Mouse (Mus musculus): ENCODE measurements at regions not wholly inside any gene's neighbourhood (a gene's known extent, or its start where the extent isn't known, plus 50 kb on each side); places are given as distances from the start of the nearest gene placed in this dataset.

GRCm38 (mm10) chr5:118353689-118354088 is 108.7 kb downstream of the 2410131K14Rik start:
- no peak for DNase-seq (ENCODE audit: low spot score)

- no peak for DNase-seq (ENCODE audit: low spot score)
Observed at GRCm38 (mm10) chr5:118354127-118354526, 109.1 kb downstream of the 2410131K14Rik start.

DNA sequence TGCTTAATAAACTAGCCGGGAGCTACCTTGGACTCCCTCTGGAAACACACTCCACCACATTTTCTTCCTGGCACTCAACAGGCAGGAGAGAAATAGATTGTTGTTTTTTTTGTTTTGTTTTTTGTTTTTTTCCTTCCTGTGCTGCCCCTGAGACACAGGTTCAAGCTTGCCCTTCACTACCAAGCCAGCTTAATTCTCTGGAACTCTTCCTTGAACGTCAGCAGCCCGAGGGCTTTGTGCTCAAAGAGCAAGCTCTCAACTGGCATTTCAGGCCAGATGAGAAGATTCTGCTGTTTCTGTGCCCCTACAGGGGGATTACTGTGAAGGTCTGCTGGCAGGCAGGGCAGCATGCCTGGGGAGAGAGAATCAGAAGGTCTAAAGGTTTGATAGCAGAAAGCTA is 109.8 kb downstream of the 2410131K14Rik start:
- no peak for DNase-seq (ENCODE audit: low spot score)

DNA sequence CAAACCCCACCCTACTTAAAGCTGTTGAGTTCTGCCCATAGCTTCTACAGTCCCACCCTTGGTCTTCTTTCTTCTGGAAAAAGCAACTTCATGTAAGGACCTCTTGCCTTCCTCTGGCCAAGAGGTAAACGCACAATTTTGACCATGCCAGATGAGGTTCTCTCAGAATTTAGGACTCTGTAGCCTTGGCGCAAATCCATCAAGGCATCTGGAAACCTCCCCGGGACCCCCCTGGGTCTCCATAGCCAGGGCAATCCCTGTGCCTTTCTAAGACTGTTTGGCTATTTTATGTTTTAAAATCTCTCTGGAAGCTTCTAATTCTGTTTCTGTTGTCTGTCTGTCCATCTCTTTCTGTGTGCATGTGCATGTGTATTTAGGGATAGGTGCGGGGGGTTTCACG is 110.3 kb downstream of the 2410131K14Rik start:
- DNase-seq (ENCODE audit: low spot score): no peak

GRCm38 (mm10) chr5:118355691-118356337 is 110.8 kb downstream of the 2410131K14Rik start:
- DNase-seq (ENCODE audit: low spot score): peak; percentile 42

DNA sequence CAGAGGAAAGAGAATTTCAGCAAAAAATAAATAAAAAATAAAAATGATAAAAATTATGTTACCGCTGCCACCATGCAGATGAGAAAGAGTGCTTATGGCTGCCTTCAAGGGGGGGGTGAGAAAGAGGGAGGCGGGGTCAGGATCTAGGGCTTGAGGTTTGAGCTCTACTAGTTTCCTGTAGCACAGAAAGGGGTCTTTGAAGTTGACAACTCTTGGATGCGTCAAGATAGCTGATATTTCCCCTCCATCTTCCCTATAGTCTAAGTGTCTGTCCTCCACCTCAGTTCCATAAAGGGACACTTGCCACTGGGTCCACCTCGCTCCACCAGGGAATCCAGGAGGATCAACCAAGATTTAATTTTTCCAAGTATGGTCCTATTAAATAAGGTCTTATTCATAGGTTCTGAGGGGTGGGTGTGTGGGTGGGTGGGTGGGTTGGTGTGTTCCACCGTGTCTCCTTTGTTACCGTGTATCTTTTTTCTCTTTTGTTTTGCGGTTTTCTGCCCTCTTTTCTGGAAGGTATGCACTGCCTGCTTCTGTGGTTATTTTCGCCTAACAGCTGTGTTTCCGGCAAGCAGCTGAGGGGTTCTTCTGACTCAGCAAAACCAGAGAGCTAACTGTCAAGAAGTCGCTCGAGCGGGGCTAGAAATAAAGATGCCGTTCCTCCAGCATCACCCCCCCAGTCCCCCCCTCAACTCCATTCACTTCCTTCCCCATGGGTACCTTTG is 114.8 kb downstream of the 2410131K14Rik start:
- DNase-seq (ENCODE audit: low spot score): no peak

DNA sequence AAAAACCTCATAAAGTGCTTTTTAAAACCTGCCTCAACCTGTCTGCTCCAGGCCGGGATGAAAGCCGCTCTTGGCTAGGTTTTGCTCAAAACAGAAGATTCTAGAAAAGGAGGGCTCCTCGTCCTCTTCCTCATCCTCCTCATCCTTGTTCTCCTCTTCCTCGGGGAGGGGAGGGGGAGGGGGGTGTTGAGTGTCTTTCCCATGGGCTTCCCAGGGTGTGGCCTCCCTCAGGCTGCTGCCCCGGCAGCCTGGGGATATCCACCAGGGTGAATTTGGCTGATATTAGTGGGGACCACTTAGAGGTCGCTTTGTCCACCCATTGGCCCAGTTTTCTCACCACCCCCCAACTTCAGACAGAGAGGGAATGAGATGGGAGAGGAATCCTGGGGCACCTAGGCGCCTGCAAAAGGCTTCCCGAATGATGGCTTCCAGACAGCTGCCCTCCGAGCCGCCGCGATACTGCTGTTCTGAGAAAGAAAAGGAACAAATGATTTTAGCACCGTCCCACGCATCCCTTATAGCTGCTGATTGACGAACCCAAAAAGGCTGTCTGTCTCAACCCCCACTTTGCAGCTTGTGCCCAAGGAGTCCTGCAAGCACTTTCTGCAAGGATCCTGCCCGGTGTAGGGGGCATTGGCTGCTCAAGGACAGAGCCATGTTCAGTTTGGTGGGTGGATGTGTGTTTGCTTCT is 115.5 kb downstream of the 2410131K14Rik start:
- DNase-seq (ENCODE audit: low spot score): no peak

GRCm38 (mm10) chr5:118361133-118361852 is 116.3 kb downstream of the 2410131K14Rik start:
- DNase-seq (ENCODE audit: low spot score): no peak

GRCm38 (mm10) chr5:118361853-118362406 is 116.9 kb downstream of the 2410131K14Rik start:
- DNase-seq (ENCODE audit: low spot score): no peak

DNA sequence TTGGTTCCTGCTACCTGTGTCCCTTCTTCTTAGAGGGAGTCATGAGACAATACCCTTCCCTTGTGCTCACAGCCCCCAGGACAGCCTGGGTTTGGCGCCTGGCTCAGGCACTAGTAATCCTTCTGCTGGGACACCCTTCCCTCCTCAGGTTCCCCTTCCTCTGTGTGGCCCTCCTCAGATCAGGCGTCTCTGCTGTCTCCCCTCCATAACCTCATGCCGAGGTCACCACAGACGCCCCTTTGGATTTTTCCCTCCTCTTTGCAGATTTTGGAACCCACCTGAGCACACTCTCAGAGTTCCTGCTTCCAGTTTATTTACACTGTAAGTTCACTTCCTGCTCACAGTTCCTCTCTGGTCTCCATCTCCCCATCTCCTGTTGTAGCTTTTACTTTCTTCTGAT is 117.7 kb downstream of the 2410131K14Rik start:
- DNase-seq (ENCODE audit: low spot score): no peak

DNA sequence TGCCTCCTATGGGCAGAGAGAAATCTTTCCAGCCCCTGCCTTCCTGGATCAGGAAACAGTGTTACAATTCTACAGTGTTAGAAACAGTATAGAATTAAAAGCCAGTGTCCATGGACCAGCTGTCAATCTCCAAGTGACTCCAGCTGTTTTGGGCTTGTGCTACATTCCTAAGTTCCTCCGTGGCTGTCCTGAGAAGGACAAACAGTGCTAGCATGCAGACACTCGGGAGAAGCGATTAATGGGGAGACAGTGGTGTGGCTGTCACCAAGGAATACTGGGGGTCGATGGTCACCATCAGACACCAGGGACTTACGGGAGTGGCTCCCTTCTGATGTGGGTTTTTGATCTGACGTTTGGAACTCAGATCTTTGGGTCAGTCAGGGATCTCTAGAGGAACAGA is 118.1 kb downstream of the 2410131K14Rik start:
- no peak for DNase-seq (ENCODE audit: low spot score)

- no peak for DNase-seq (ENCODE audit: low spot score)
Observed at GRCm38 (mm10) chr5:118364646-118365045, 119.6 kb downstream of the 2410131K14Rik start.

GRCm38 (mm10) chr5:118365196-118365595 is 120.2 kb downstream of the 2410131K14Rik start:
- DNase-seq (ENCODE audit: low spot score): no peak

DNA sequence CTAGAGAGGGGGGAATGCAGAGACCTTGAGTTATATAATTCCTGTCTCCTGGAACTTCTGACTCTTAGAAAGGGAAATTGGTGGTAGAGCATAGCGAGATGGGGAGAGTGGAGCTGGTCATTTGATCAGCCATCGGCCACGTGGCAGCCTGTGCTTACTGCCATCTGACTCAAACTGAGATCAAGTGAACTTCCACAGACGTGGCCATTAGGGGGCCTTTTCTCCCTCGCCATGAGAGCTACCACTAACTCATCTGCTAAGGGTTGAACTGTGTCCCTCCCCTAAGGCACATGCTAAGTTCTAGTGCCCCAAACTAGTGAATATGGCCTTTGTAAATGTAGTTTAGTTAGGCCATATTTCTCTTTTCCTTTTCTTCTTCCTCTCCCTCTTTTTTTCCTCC is 120.6 kb downstream of the 2410131K14Rik start:
- DNase-seq (ENCODE audit: low spot score): no peak

- no peak for DNase-seq (ENCODE audit: low spot score)
Observed at GRCm38 (mm10) chr5:118367047-118367446, 122.0 kb downstream of the 2410131K14Rik start.

DNA sequence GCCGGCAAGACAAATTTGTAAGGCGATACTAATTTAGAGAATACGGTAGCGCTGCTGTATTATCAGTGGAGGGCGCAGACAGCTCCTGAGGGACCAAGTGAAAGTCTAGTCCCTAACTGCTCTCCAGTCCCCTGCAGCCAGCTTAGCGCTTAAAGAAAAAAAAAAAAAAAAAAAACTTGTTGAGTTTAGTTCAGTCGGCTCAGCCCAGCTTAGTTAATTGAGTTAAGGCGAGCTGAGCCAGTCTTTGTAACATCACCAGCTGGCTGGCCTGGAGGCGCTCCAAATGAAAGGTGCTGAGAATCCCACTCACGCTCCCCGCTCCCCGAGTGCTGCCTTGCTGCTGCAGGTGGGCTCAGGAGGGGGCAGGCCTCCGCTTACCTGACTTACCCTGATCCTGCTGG is 128.6 kb downstream of the 2410131K14Rik start:
- DNase-seq (ENCODE audit: low spot score): no peak

DNA sequence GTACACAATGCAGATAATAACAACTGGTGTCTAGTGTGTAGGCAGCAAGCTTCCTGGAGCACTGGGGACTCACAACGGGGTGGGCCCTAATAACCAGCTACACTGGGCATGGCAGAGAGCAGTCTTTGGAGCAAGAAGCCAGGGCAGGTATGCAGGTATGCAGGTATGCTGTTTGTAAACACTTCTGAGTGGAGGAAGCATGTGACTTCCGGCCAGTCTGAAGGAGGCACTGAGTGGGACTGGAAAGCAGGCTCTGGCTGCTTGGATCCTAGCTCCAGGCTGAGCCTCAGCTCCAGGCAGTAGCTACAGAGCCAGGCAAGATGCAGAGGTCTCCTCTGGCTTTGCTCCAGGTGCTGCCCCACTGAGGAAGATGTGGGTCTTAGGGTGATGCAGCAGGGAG is 129.9 kb downstream of the 2410131K14Rik start:
- no peak for DNase-seq (ENCODE audit: low spot score)

DNA sequence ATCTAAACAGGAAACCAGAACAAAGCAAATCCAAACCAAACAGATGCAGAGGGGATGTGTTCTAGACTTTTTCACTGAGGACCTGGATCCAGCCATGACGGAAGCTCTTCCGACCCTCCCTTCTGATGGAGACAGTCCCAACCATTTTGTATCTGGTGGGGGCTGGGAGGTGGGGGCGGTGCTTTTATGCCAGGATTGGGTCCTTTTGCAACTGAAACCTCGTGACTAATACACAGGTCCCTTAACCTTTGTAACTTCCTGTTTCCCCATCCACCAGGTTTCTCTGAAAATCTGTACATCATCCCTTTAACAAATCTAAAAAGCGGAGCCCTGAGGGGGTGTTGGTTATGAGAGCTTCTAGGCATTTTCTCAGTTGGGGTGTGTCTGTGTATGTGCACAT is 130.9 kb downstream of the 2410131K14Rik start:
- no peak for DNase-seq (ENCODE audit: low spot score)

DNA sequence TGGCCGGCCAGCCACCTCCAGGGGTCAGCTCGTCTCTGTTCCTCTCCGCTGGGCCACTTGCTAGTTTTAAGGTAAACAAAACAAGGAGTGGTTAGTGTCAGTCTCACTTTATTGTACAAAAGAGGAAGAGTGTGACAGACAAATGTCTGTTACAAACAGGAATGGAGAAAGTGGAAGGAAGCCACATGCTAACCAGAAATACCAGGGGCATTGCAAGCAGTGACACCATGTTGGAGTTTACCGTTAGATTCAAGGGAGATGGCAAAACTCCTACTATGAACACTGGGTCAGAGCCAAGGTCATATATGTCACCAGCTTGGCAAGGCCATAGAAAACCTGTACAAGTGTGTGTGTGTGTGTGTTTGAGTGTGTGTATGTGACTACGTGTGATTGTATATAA is 131.5 kb downstream of the 2410131K14Rik start:
- DNase-seq (ENCODE audit: low spot score): no peak

DNA sequence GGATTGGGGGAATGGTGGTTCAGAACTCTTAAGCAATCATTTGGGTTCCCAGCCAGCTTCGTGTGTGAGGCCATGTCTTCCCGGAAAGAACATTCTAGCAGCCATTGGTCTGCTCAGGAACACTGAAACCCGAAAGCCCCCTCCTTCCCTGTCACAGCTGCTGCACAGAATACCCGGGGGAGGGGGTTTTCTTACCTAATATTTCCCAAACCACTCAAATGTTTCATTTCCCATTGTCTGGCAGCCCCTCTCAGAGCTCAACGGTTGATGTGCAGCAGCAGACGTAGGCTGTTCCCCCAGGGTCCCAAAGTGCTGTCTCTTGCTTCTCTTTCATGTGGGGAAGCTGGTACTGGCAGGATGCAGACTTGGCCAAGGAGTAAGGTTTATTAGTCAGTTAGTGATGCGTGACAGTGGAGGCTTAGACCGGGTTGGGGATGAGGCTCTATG is 132.4 kb downstream of the 2410131K14Rik start:
- DNase-seq (ENCODE audit: low spot score): no peak

GRCm38 (mm10) chr5:118379245-118380051 is 134.4 kb downstream of the 2410131K14Rik start:
- DNase-seq (ENCODE audit: low spot score): no peak

Data from ovary, postnatal 36 days (tissue).